Mouse (Mus musculus) frontal cortex, adult (tissue): ENCODE data around the gene Shisa6.
A peak's percentile ranks its signal among the peaks of the same experiment; 100 is the strongest.

Experiments
- ATAC-seq: cut with Nextera tagmentation; 2 replicates; pipeline ENCODE4 v1.9.2; 2017; ENCODE audit warnings: mild to moderate bottlenecking, moderate library complexity, mixed read lengths; ENCODE audit not compliant: low TSS enrichment

Shisa6 gene

DNA sequence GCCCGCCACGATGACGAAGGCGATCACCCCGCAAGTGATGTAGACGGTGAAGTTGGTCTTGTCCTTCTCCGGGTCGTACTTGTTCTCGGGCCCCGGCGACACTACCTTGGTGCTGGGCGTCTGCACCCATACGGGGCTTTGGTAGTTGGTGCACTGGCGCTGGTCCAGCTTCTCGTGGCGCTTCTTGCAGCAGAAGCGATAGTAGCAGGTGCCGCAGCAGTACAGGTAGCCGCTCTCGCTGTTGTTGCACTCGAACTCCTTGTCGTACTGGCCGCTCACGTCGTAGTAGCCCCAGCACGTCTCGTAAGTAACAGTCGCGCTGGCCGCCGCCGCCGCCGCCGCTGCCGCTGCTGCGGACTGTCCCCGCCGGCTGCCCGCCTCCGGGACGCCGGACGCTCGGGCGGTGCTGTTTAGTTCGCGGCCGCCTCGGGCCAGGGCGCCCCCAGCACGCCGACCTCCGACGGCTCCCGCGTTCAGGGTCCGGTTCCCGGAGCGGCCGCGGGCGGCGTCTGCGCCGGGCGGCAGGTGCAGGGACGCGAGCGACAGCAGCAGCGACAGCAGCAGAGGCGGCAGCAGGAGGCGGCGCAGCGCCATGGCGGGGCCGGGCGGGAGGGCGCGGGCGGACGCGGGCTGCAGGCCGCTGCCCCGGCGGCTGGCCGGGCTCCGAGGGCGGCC is at the start of gene Shisa6:
Gene Shisa6 (minus strand): TSS at position 594 of the 675 bp plus-strand sequence.
- ATAC-seq: no peak

DNA sequence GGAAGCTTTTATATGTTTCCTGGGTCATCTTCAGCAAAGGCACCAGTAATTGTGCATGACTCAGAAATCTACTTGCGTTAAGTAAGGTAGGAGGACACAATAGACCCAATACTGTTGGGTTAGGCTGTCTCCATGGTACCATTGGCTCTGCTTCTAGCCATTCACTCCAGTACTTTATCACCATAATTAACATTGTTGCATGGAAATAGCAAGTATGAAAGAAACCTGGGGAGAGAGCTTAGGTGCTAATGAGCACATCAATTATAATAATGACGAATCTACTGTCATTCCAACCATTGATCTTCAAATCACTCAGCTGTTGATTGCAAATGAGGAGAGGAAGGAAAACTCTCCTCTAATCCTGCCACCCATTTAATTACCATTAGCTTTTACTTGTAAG is 48.1 kb upstream of the Shisa6 start:
- no peak for ATAC-seq

- no peak for ATAC-seq
These were observed 43.3 kb upstream of the Shisa6 start for GRCm38 (mm10) chr11:66569045-66569444.

- ATAC-seq: no peak
These were observed 42.6 kb upstream of the Shisa6 start for GRCm38 (mm10) chr11:66568386-66568791.

- ATAC-seq: no peak
These were observed 41.6 kb upstream of the Shisa6 start for GRCm38 (mm10) chr11:66567382-66567781.

DNA sequence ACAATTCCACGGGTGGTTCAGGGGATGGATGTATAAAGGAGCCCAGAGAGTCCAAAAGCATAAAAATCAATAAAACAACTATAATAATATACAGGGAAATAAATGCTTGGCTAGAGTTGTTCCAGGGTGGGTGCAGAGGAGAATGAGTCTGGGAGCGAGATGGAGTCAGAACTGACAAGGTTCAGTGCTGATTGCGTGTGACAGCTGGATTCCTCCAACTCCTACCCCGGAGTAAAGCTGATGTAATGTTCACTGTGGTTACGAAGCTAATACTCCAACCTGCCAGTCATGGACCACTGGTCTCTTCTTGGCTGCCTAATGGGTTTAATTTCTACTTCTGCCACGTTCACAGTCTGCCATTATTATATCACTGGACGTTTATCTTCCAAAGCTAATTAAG is 36.5 kb upstream of the Shisa6 start:
- ATAC-seq: no peak

DNA sequence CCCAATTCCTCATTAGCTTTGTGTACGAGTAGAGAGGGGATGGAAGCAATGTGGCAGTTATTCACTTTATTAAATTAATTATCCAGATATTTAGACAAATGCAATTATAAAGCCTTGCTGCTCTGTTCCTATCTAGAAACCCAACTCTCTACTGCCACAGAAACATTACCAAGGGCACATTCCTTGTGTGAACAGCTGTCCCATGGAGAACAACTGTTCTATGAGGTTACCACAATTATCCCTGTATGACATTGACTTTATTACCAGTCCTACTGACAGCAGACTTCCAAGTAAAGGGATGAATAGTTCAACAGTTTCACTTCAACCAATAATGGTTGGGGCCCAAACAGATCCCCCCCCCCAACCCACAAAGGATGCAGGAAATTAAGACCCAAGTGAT is 12.1 kb upstream of the Shisa6 start:
- ATAC-seq: no peak

GRCm38 (mm10) chr11:66535866-66536265 is 10.1 kb upstream of the Shisa6 start:
- ATAC-seq: no peak

DNA sequence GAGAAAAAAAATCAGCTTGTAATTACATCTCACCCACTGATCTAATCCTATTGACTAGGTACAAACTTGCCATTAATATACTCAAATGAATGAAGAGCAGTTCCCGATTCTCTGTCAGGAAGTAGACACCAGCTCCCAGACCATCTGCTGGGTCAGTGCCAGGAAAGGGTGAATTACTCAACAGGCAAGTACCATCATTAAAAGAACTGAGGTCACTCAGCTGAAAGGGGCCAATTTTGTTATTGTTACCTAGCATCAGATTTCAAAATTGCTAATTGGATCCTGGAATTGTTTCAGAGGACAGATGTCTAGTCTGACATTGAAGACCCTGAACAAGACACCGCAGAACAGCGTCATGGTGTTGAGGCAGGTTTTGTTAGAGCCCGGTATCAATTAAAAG is 9.4 kb upstream of the Shisa6 start:
- no peak for ATAC-seq

DNA sequence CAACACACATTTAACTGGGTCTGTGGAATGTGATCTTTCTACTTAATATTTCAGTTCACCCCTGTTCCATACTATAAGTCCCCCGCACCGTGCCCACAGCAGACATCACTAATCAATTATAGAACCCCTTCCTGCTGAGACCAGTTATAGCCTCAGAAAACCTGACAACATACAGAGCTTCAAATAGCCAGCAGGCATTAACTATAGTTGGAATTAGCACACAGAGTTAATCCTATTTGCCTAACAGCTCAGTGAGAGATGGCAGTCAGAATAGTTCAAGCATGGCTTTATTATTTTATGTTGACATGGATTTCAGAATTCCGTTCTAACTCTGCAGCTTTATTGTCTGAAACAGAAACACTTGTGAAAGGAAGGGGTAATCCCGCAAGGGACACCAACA is 8.5 kb upstream of the Shisa6 start:
- ATAC-seq: no peak

DNA sequence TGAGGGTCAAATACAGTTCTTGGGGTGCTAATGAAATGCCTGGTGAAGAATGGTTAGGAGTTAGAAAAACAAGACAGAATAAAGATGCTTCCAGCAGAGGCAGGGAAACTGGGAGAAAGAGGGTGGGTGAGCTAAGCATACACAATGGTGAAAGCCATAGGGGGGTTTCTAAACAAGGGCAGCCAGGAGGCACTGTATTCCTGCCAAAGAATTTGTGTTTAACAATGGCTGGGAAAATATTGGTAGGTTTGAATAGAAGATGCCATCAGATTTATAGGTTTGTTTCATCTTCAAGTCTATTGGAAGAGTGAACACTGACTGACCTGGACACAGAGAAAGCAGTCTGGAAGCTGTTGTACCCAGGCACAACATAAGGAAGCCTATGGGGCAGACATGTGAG is 2.4 kb upstream of the Shisa6 start:
- ATAC-seq: no peak

- ATAC-seq: no peak
These were observed 1.6 kb upstream of the Shisa6 start for GRCm38 (mm10) chr11:66527343-66527742.

GRCm38 (mm10) chr11:66526981-66527320 is 1.2 kb upstream of the Shisa6 start:
- ATAC-seq: peak; percentile 18

GRCm38 (mm10) chr11:66526046-66526980 is 549 bp upstream of the Shisa6 start:
- peak; percentile 72 for ATAC-seq

GRCm38 (mm10) chr11:66524251-66524650 is 1.5 kb downstream of the Shisa6 start:
- ATAC-seq: no peak

DNA sequence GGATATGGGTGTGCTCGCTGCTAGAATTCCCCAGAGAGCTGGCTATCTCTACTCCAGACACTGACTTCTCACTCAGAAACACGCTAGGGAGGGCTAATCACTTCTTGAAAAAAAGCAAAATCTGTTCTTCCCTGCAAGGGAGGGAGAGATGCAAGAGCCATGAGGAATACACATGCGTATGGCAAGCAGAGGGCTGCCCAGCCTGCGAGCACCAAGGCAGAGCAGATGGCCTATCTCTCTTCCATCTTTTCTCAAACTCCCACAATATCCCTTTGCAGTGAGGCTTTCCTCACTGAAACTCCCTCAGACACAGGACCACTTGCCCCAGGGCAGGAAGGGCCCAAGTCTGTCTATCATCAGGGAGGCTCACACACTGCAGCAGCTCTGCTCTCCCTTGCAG is 3.4 kb downstream of the Shisa6 start:
- peak; percentile 42 for ATAC-seq

GRCm38 (mm10) chr11:66519386-66519785 is 6.4 kb downstream of the Shisa6 start:
- no peak for ATAC-seq

GRCm38 (mm10) chr11:66514346-66514745 is 11.4 kb downstream of the Shisa6 start:
- ATAC-seq: no peak

DNA sequence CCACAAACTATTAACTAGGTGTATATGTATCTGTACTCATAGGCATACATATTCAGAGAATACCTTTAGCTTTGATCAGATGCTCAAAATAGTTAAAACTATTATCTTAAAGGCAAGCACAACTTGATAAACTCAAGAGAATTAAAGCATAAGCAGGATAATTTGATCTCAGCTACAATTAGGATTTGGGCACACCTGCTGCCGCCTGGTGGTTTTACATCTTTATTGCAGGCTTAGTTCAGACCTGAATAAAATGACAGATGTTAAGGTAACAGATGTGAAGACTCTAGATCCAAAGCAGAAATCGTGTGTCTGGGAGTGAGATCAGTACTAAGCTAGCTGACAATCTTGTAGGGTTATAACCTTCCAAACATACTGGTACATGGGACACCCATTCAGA is 24.8 kb downstream of the Shisa6 start:
- no peak for ATAC-seq

DNA sequence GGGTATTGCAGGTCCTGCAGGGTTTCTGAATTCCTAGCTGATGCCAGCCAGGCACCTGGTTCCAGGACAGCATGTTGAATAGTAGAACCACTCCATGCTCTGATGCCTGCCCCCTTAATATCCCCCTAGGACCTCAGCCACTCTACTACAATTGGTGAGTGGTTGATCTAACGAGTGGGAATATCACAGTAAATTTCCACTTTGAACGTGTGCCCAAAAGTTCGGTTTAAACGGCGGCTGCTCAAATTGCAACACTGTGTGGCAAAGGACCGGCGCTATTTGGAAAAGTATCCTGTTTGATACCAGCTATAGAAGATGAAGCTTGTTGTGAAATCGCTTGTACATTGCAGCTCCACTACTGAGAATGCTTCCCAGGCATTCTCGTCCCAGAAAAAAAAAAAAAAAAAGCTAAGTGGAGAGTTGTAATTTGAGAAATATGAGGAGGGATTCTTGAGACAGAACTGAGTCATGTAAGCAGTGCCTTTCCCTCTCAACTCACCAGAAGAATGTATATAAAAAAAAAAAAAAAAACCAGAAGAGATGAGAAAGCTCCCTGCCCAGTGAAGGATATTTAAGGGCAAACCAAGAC is 26.8 kb downstream of the Shisa6 start:
- ATAC-seq: peak; percentile 62; the same call in 1 of the 2 replicates

DNA sequence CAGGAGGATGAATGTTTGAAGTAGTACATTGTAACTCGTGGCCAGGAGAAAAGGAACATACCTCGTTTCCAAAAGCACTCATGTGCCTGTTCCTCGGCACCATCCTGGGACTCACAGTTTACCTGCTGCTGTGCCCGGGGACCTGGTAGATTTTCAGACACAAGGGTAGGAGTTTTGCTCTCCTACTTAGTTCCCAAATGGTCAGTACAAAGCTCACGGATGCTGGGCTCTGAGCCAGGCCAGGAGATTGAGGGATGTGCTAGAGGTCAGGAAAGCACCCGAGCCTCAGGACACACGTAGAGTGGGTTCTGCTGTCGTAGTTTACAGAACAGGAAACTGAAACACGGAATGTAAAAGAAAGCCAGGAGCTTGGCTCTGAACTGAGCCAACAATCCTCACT is 29.5 kb downstream of the Shisa6 start:
- no peak for ATAC-seq

GRCm38 (mm10) chr11:66494391-66494790 is 31.4 kb downstream of the Shisa6 start:
- ATAC-seq: no peak

DNA sequence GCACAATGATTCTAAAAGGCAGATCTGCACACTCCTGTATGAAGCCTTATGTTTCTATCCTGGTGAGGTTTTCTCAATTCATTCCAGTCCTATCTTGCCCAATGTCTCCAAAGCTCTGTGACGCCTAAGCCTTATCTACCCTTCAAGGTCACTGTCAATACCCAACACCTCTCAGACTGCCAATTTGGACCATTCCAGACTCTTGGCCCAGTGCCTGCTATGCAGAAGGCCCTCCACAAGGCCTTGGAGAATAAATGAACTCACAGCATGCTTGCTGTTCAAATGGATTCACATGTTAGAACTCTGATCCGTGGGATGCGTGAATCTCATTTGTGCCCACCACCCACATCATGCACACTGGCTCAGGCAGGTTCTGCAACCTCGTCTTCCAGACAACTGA is 38.0 kb downstream of the Shisa6 start:
- no peak for ATAC-seq
